Mouse (Mus musculus) ovary, postnatal 10 days (tissue): ENCODE measurements around the gene Mfsd13b.

Experiments used
- DNase-seq: peaks from one replicate; pipeline ENCODE4 v3.0.0; 2022; ENCODE audit warnings: low spot score

Gene Mfsd13b

GRCm38 (mm10) chr7:121043510-121043909 lies 61.2 kb downstream of the Mfsd13b start:
- DNase-seq, result no peak

DNA sequence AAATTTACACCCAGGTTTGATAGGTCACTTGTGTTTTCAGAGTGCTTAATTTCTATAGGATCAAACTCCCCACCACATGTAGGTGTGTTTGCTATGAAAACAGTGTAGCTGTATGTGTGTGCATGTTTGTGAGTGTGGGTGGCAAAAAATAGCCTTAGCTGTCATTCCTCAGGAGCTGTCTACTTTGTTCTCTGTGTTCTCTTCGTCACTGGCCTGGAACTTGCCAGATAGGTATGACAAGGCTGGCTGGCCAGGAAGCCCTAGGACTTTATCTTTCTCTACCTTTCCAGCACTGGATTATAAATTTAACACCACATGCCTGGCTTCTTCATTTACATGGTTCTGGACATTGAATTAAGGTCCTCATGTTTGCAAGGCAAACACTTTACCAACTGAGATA lies 61.9 kb downstream of the Mfsd13b start:
- no peak for DNase-seq

DNA sequence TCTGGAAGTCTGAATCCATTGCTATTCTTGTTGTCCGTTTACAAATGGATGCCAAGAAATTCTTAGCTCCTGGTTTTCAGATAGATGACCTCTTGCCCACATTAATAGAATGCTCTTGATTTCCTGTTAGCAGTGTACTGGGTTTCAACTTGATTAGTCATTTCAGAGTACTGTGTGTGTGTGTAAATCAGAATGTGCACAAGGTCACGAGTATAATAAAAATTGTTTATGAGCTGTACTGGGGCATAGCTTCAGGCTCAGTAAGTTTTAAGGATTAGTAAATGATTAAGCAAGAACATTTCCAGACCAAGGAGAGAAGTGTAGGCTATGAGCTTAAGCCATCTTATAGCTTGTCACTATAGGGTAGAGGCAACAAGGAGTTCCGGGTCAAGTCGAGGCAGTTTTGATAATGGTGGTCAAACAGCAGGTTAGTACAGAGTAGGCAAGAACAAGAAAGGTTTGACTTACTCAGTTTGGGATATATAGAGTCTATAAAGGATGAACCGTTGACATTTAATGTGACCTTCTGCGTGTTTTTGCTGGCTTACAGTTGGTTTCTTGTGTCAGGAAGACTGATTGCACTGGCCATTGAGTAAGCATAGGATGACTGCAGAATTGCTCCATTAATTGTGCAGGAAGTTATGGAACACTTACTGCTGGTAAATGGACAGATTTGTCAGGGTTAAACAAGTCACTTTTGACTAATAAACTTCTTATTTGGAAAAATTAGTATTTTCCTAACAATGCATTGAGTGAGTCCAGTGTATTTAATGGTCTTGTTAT lies 63.6 kb downstream of the Mfsd13b start:
- no peak for DNase-seq

GRCm38 (mm10) chr7:121047624-121048023 lies 65.3 kb downstream of the Mfsd13b start:
- DNase-seq, result no peak

- no peak for DNase-seq
Observed at GRCm38 (mm10) chr7:121053071-121053470, 70.8 kb downstream of the Mfsd13b start.

DNA sequence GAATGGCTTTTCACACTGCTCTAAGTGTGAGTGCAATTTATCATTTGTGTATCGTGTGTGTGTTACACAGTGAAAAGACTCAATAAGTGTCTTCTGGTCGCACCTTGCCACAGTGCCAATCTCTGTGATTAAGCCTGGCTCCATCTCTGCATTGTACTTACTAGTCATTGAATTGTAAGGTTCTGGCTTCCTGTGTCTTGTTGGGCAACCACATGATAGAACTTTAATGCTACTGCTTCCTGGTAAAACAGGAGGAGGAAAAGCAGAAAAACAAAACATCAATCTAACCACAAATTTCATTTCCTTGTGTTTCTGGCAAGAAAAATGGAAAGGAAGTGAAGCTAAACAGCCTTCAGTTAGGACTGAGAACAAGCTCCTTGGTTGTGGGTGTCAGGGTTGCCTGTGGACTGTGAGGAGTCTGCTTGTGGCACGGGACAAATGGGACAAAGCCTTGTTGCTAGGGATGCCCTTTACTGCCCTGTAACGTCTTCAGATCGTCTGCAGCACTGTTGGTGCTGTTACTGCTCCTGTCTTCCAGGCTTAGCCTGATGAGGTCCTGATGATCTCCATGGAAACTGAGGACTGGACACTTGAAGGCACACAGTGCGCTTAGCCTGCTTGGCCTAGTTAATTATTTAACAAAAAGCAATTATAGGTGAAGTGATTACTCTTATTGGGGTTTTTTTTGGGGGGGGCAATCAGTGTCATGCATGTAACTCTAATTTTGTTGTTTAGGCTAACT lies 77.3 kb downstream of the Mfsd13b start:
- no peak for DNase-seq

GRCm38 (mm10) chr7:121064309-121064708 lies 82.0 kb downstream of the Mfsd13b start:
- DNase-seq, result no peak
